Mouse (Mus musculus) stomach, postnatal 0 days (tissue): ENCODE measurements around the gene Pitpna. TPM values are rescaled to one million over a fixed set of nuclear protein-coding genes. Genes with fewer than 3 reads are reported as not detected.

ENCODE experiments used
- ATAC-seq: fragments of 200-750 bp; cut with Nextera tagmentation; 2 replicates; pipeline ENCODE4 v1.8.0; 2017; ENCODE audit not compliant: low FRiP score, low TSS enrichment
- DNase-seq: peaks from one replicate; pipeline ENCODE4 v3.0.0-alpha.2; 2016; ENCODE audit warnings: low spot score
- H3K27ac ChIP-seq: fragments of 300-500 bp; sonication (generic); replicated peaks from 2 replicates; pipeline ENCODE4 v1.5.1; 2014; ENCODE audit warnings: mild to moderate bottlenecking, control low read depth
- H3K27me3 ChIP-seq: fragments of 300-500 bp; sonication (generic); 2 replicates; pipeline ENCODE4 v1.6.1; 2014; ENCODE audit warnings: low read length; ENCODE audit not compliant: control insufficient read depth, insufficient read depth
- H3K36me3 ChIP-seq: fragments of 300-500 bp; sonication (generic); 2 replicates; pipeline ENCODE4 v1.6.1; 2014; ENCODE audit warnings: low read length, mixed read lengths; ENCODE audit not compliant: control insufficient read depth, insufficient read depth
- H3K4me1 ChIP-seq: fragments of 300-500 bp; sonication (generic); replicated peaks from 2 replicates; pipeline ENCODE4 v1.6.1; 2014; ENCODE audit warnings: antibody characterized with exemption; ENCODE audit not compliant: control insufficient read depth, insufficient read depth
- H3K4me2 ChIP-seq: fragments of 300-500 bp; sonication (generic); replicated peaks from 2 replicates; pipeline ENCODE4 v1.6.1; 2014; ENCODE audit warnings: low read depth, mild to moderate bottlenecking, control low read depth, moderate library complexity
- H3K4me3 ChIP-seq: fragments of 300-500 bp; sonication (generic); 2 replicates; pipeline ENCODE4 v1.5.1; 2014; ENCODE audit warnings: low read depth, low read length, control low read depth
- H3K9ac ChIP-seq: fragments of 300-500 bp; sonication (generic); 2 replicates; pipeline ENCODE4 v1.6.1; 2014; ENCODE audit warnings: mild to moderate bottlenecking, low read length, control low read depth, mixed read lengths
- H3K9me3 ChIP-seq: fragments of 300-500 bp; sonication (generic); 2 replicates; pipeline ENCODE4 v1.6.1; 2016; ENCODE audit warnings: low read length; ENCODE audit not compliant: control insufficient read depth
- CTCF ChIP-seq: IDR thresholded peaks from 2 replicates; pipeline ENCODE4 v1.5.1; 2016; ENCODE audit warnings: antibody characterized with exemption, low read depth, mild to moderate bottlenecking, moderate library complexity
- EP300 ChIP-seq: optimal IDR thresholded peaks from 2 replicates; pipeline ENCODE3; 2016; ENCODE audit warnings: antibody characterized with exemption
- WGBS: fragments of 180-500 bp; shearing (Covaris S2); extraction: QIAGEN DNeasy Blood & Tissue Kit; methylation state at CpG from one replicate; pipeline ENCODE4 v1.1.7; 2014; 5-methylcytosine and 5-hydroxymethylcytosine counted together
- polyA plus RNA-seq: library from polyadenylated mRNA; unstranded; fragments of >200 nt; fragmentation: Nextera tagmentation; extraction: Ambion mirVana; gene quantifications from 2 replicates; pipeline ENCODE4 v1.2.1, GENCODE M21; 2015

Gene Pitpna
- polyA plus RNA-seq, 1 experiment from 2014 or later = 79.3 TPM

GRCm38 (mm10) chr11:75649155-75649561 lies 61.3 kb downstream of the Pitpna start:
- Histone ChIP-seq H3K27ac (peak overlapping the region; percentile 69), H3K27me3 (no peaks in the 10 kb centered on the region), H3K9ac (peak overlapping the region; percentile 27; the same call in 1 of the 2 replicates), H3K4me1 (peaks cover 2% of the 10 kb centered on the region; the same call in 1 of the 2 replicates), H3K36me3 (0 out of 2 replicates have a peak, but pooled peaks cover 2% of the 10 kb centered on the region), H3K9me3 (no peaks in the 10 kb centered on the region), H3K4me3 (no peak overlapping the region), H3K4me2 (no peak overlapping the region)
- ATAC-seq (no peak), DNase-seq (no peak)
- WGBS = 57% methylated on average over 4 of the region's 4 CpGs
- TF ChIP-seq EP300 (no peak), CTCF (no peak)

- Histone ChIP-seq H3K4me1 (peaks cover 13% of the 10 kb centered on the region), H3K27ac (peak within 1 kb of the TSS; percentile 97), H3K9me3 (no peaks in the 10 kb centered on the region), H3K36me3 (0 out of 2 replicates have a peak, but pooled peaks cover 2% of the 10 kb centered on the region), H3K4me3 (peak within 1 kb of the TSS; percentile 62), H3K27me3 (no peaks in the 10 kb centered on the region), H3K9ac (peak within 1 kb of the TSS; percentile 83), H3K4me2 (peak within 1 kb of the TSS; percentile 87)
- 63% methylated on average over 7 of the region's 7 CpGs for WGBS
- TF ChIP-seq EP300 (no peak), CTCF (no peak)
- DNase-seq = no peak
- no peak for ATAC-seq
Observed at GRCm38 (mm10) chr11:75650311-75650710, 62.4 kb downstream of the Pitpna start, which contains the start of gene Myo1c. TSS of gene Myo1c (plus strand) at chr11:75650504.

GRCm38 (mm10) chr11:75650958-75651425 lies 63.1 kb downstream of the Pitpna start:
- no peaks in the 10 kb centered on the region for H3K27me3 ChIP-seq
- TF ChIP-seq EP300 = no peak
- H3K9ac ChIP-seq = peak overlapping the region; percentile 83
- 41% methylated on average over 13 of the region's 13 CpGs for WGBS
- DNase-seq (no peak), ATAC-seq (no peak)
- H3K27ac ChIP-seq = peak overlapping the region; percentile 97
- peak overlapping the region; percentile 62 for H3K4me3 ChIP-seq
- peaks cover 13% of the 10 kb centered on the region for H3K4me1 ChIP-seq
- no peaks in the 10 kb centered on the region for H3K9me3 ChIP-seq
- 0 out of 2 replicates have a peak, but pooled peaks cover 2% of the 10 kb centered on the region for H3K36me3 ChIP-seq
- peak overlapping the region; percentile 87 for H3K4me2 ChIP-seq

- Histone ChIP-seq H3K9me3 (no peaks in the 10 kb centered on the region), H3K36me3 (0 out of 2 replicates have a peak, but pooled peaks cover 2% of the 10 kb centered on the region), H3K4me2 (peak overlapping the region; percentile 87), H3K9ac (peak overlapping the region; percentile 83), H3K27me3 (no peaks in the 10 kb centered on the region), H3K27ac (peak overlapping the region; percentile 97), H3K4me1 (peaks cover 13% of the 10 kb centered on the region), H3K4me3 (peak overlapping the region; percentile 62)
- under 1% methylated on average over 51 of the region's 54 CpGs for WGBS
- TF ChIP-seq CTCF (peak; percentile 19), EP300 (no peak)
- DNase-seq = peak; percentile 87
- ATAC-seq = peak; percentile 63
Observed at GRCm38 (mm10) chr11:75651426-75652221, 63.7 kb downstream of the Pitpna start.

GRCm38 (mm10) chr11:75652222-75652941 lies 64.5 kb downstream of the Pitpna start:
- TF ChIP-seq CTCF = peak; percentile 29
- TF ChIP-seq EP300 = no peak
- Histone ChIP-seq H3K9ac (peak overlapping the region; percentile 83), H3K4me2 (peak overlapping the region; percentile 87), H3K4me3 (peak overlapping the region; percentile 62), H3K4me1 (peaks cover 15% of the 10 kb centered on the region), H3K27me3 (no peaks in the 10 kb centered on the region), H3K36me3 (no peaks in the 10 kb centered on the region; the same call in 1 of the 2 replicates), H3K27ac (peak overlapping the region; percentile 97), H3K9me3 (no peaks in the 10 kb centered on the region)
- ATAC-seq (no peak), DNase-seq (peak; percentile 56)
- WGBS = 29% methylated on average over 20 of the region's 20 CpGs
